Mouse (Mus musculus) adrenal gland (tissue): ENCODE measurements at regions not wholly inside any gene's neighbourhood (a gene's known extent, or its start where the extent isn't known, plus 50 kb on each side); places are given as distances from the start of the nearest gene placed in this dataset.

Experiments
- intact Hi-C: fragments of 180-260 bp; cut with DNase I; formaldehyde crosslinking; loops from one replicate; pipeline ENCODE4 v1.15.1; 2025

GRCm38 (mm10) chr9:69664201-69664600 is 96.5 kb downstream of the Foxb1 start:
- intact Hi-C loops: no loop called here

GRCm38 (mm10) chr9:69662394-69662793 is 98.3 kb downstream of the Foxb1 start:
- intact Hi-C loops: no loop called here

GRCm38 (mm10) chr9:69658276-69658675 is 102.5 kb downstream of the Foxb1 start:
- intact Hi-C loops: no loop called here

GRCm38 (mm10) chr9:69656053-69656452 is 104.7 kb downstream of the Foxb1 start:
- intact Hi-C loops: no loop called here

GRCm38 (mm10) chr9:69652106-69652505 is 108.6 kb downstream of the Foxb1 start:
- intact Hi-C loops: no loop called here

- intact Hi-C loops: no loop called here
Observed at GRCm38 (mm10) chr9:69651608-69652007, 109.1 kb downstream of the Foxb1 start.

GRCm38 (mm10) chr9:69642591-69642990 is 118.1 kb downstream of the Foxb1 start:
- intact Hi-C loops: no loop called here

- intact Hi-C loops: loop anchor here (2.0 to 5.0 kb wide), 2 partner anchors 119 to 364 kb away; partner anchors contain the start of gene Bnip2
Observed at GRCm38 (mm10) chr9:69623312-69623711, 137.4 kb downstream of the Foxb1 start.

GRCm38 (mm10) chr9:69621006-69621405 is 139.7 kb downstream of the Foxb1 start:
- intact Hi-C loops: loop anchor here (5.0 kb wide), 1 partner anchor 366 kb away; the partner anchor contains the start of gene Bnip2

- intact Hi-C loops: no loop called here
Observed at GRCm38 (mm10) chr9:69617328-69617727, 143.4 kb downstream of the Foxb1 start.

- intact Hi-C loops: no loop called here
Observed at GRCm38 (mm10) chr9:69597472-69597871, 144.1 kb downstream of the Anxa2 start.

GRCm38 (mm10) chr9:69592329-69593062 is 139.1 kb downstream of the Anxa2 start:
- intact Hi-C loops: no loop called here

- intact Hi-C loops: no loop called here
Observed at GRCm38 (mm10) chr9:69588846-69589245, 135.4 kb downstream of the Anxa2 start.

- intact Hi-C loops: no loop called here
Observed at GRCm38 (mm10) chr9:69587096-69587495, 133.7 kb downstream of the Anxa2 start.

- intact Hi-C loops: no loop called here
Observed at GRCm38 (mm10) chr9:69581236-69581635, 127.8 kb downstream of the Anxa2 start.

GRCm38 (mm10) chr9:69577661-69578405 is 124.4 kb downstream of the Anxa2 start:
- intact Hi-C loops: no loop called here

GRCm38 (mm10) chr9:69575386-69575785 is 122.0 kb downstream of the Anxa2 start:
- intact Hi-C loops: no loop called here

- intact Hi-C loops: no loop called here
Observed at GRCm38 (mm10) chr9:69568631-69569230, 115.3 kb downstream of the Anxa2 start.

GRCm38 (mm10) chr9:69568222-69568621 is 114.8 kb downstream of the Anxa2 start:
- intact Hi-C loops: no loop called here

GRCm38 (mm10) chr9:69566996-69567395 is 113.6 kb downstream of the Anxa2 start:
- intact Hi-C loops: no loop called here

GRCm38 (mm10) chr9:69543241-69543640 is 89.8 kb downstream of the Anxa2 start:
- intact Hi-C loops: no loop called here
